Mouse (Mus musculus): ENCODE results near the gene Tbxa2r. TPM values are rescaled to one million over a fixed set of nuclear protein-coding genes. Genes with fewer than 3 reads are reported as not detected.

Gene Tbxa2r
- total RNA-seq, 2 experiments from 2014 or later: 1.6 to 2.0 TPM

DNA sequence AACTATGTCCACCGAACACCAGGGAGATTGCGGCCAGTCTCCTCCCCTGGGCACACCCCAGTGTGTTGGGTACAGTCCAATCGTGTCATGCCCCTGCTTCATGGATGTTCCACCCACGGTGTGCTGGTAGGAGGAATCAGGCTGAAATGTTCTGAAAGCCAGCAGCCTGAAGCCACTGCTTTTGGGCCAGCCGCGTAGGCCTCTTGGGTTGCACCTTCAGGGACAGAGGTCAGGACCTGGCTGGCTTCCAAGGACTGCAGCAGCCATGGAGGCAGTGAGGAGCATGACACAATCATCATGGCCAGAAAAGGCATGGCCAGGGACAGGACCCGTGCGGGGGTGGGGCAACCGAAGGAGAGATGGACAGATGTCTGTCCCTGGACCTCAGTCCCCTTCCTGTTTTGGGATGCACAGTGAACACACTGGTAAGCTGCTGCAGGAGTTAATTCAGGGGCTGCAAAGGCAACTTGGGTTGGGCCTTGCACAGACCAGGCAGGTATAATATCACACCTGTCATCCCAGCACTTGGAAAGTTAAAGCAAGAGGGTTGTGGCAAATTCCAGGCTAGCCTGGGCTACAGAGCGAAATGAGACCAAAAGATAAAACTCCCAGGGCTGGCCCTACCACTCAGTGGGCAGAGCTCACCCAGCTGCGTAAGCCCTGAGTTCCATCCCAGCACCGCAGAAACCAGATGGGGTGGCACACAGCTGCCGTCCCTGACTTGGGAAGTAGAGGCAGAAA lies 9.8 kb upstream of the Tbxa2r start:
- peak; percentile 45 for DNase-seq

DNA sequence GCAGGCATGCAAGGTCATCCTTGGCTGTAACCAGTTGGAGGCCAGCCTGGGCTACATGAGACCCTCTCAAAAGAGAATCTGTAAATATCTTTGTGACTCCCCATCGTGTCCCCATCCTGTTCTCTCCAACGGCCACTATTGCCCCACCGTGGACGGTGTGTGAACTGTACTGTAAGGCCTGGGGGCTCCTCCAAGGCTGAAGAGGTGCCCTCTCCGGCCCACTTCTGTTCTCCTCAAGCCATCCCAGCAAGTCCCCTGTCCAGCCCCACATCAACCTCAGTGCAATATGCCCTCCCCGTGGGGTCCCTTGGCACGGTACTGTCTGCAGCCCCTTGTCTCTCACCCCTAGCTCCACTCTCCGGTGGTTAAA lies 9.2 kb upstream of the Tbxa2r start:
- intact Hi-C loops (cut with DNase I): loop anchor here (2.0 kb wide), 1 partner anchor 27 kb away; the partner anchor contains the start of gene Pip5k1c

More for the DNA sequence above, 9.8 kb upstream of the Tbxa2r start:
- intact Hi-C loops (cut with DNase I): loop anchor here (2.0 kb wide), 1 partner anchor 26 kb away; the partner anchor contains the start of gene Pip5k1c

DNA sequence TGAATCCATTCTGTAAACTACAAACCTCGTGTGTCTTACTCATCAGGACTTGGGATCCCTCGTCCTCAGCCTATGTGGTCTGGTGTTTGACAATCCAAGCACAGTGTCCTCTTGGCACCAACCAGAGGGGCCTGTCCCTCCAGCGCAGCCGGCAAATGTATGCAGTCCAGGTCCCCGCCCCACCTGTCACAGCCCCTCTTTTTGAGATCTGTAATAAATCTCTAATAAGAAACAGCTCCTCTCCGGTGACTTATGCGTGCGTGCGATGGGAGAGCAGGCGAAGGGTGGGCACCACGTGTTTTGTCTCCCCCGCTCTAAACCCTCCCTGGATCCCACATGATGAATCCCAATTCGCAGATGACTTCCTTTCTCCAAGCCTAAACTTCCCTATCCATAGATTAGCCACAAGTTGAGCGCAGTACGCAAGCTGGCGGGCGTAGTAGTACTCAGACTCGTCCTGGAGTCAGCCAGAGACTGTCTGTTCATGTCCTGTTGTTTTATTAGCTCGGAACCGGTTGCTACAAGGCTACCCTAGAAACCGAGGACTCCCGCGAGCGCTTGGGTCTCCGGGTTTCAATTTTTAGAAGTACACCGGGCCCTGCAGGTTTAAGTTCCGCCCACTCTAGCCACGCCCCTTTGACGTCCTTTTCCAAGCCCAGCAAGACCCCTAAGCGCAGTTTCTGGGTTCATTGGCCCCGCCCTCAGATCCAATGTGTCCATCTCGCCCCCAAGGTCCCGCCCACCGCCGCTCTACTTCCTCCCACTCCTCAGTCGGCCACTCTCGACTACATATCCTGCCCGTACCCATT lies 8.6 kb upstream of the Tbxa2r start:
- peak; percentile 48 for DNase-seq

More for the DNA sequence above, 9.2 kb upstream of the Tbxa2r start:
- peak; percentile 53 for DNase-seq

DNA sequence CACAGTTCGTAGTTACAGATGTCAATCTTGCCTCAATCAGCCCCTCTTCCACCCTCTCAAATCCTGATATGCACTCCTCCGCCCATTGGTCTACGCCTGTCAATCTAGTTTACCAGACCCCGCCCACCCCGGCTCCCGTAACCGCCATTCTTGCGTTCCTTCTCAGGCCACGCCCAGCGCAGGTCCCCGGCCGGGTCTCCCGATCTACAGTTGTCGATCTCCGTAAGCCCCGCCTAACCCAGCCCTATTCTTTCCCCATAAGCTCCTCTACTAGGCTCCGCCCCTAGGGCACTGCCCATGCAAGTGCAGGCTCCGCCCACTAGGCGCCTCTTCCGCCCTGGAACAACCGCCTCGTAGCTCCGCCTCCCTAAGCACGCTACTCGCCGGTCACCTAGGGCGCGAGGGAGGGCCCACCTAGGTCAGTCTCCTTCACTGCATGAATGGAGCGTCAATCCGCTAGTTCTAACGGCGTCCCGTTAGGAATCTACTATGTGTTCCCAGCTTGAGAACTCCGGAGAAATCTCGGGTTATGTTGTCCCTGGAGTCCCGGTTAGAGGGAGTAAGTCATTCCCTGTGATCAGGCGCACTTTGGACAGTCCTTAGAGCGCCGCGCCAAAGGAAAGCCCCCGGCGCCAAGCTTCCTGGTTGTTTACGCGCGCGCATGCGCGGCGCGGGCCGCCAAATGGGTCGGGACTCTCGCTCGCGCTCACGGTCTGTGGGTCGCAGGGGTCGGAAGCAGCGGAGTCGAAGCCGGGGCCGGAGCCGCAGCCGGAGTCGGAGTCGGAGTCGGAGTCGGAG lies 7.8 kb upstream of the Tbxa2r start, which contains the start of gene Cactin:
TSS of gene Cactin (plus strand) at position 554 of the 798 bp plus-strand sequence.
- intact Hi-C loops (cut with DNase I): no loop called here
- peak; percentile 100 for DNase-seq

More for the DNA sequence above, 8.6 kb upstream of the Tbxa2r start:
- intact Hi-C loops (cut with DNase I): loop anchor here (2.0 kb wide), 1 partner anchor 27 kb away; the partner anchor contains the start of gene Pip5k1c

DNA sequence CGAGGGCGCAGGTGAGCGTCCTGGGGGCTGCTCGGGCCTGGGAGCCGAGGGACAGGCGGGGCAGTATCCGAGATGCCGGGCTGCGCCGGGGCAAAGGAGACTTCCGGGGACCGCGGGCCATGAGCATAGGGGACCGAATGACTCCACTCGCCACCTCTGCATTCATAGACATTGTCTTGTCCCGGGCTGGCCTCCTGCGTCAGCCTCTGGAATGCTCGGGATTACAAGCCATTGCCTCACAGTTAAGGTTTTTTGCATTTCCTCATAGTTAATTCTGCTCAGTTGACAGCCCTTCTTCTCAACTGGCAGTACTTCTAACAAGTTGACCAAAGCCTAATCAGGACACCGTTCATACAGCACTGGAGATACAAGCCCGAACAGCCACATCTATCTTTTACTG lies 7.1 kb upstream of the Tbxa2r start:
- DNase-seq: no peak
- intact Hi-C loops (cut with DNase I): no loop called here

DNA sequence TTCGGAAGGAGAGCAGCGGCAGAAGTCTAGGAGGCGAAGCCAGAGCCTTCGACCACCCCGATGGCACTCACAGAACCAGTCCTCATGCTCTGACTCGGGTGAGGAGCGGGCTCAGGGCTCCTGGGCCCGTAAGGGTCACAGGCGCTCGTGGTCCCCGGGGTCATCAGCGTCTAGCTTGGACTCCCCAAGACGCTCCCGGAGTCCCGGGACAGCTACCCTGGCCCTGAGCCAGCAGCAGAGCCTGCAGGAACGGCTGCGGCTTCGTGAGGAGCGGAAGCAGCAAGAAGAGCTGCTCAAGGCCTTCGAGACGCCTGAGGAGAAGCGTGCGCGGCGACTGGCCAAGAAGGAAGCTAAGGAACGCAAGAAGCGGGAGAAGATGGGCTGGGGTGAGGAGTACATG lies 6.1 kb upstream of the Tbxa2r start:
- DNase-seq: no peak
- intact Hi-C loops (cut with DNase I): no loop called here

DNA sequence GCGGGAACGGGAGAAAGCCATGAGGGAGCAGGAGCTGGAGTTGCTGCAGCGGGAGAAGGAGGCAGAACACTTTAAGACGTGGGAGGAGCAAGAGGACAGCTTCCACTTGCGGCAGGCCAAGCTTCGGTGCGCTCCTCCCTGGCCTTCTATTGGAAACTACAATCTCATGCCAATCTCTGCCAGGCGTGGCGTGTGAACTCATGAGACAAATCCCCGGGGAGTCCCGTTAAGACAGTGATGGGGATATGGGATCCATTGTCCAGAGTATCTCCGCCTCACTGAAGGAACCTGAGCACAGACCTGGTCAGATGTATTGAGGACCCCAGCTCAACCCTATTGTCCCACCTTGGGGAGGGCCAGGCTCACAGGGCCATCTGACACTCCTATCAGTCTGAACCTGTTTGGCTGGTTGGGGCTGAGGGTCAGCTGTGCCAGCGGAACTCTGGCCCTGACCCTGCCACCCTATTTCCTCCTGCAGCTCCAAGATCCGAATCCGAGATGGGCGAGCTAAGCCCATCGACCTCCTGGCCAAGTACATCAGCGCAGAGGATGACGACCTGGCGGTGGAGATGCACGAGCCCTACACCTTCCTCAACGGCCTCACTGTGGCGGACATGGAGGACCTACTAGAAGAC lies 5.3 kb upstream of the Tbxa2r start:
- intact Hi-C loops (cut with DNase I): no loop called here
- no peak for DNase-seq

DNA sequence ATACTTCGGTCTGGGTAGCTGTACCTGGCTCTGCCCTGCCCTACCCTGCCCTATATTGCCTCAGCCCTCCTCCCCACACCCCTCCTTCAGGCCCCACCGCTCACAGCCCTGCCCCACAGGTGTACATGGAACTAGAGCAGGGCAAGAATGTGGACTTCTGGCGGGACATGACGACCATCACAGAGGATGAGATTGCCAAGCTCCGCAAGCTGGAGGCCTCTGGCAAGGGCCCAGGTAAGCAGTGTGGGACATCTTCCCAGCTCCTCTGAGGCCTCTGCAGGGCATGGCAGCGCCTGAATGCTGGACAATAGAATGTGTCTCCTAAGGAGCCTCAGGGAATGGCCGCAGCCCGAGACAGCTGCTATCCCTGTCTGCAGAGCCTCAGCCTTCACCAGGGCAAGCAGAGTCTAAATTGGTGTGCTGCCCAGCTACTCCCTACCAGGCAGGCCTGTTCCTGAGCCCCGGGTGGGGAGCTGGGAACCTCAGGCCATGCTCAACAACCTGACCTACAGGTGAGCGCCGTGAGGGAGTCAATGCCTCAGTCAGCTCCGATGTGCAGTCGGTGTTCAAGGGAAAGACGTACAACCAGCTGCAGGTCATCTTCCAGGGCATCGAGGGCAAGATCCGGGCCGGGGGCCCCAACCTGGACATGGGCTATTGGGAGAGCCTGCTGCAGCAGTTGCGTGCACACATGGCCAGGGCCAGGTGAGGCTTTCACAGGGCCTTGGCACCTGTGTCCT lies 4.6 kb upstream of the Tbxa2r start:
- intact Hi-C loops (cut with DNase I): no loop called here
- no peak for DNase-seq

DNA sequence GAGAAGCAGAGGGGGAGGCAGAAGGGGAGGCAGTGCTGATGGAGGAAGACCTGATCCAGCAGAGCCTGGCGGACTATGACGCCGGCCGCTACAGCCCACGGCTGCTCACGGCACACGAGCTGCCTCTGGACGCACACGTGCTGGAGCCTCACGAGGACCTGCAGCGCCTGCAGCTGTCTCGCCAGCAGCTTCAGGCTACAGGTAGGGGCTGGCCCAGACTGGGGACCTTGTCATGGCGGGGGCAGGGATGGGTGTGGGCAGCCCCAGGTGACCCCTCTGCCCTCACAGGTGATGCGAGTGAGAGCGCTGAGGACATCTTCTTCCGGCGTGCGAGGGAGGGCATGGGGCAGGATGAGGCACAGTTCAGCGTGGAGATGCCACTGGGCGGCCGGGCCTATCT lies 3.4 kb upstream of the Tbxa2r start:
- intact Hi-C loops (cut with DNase I): no loop called here
- DNase-seq: no peak

DNA sequence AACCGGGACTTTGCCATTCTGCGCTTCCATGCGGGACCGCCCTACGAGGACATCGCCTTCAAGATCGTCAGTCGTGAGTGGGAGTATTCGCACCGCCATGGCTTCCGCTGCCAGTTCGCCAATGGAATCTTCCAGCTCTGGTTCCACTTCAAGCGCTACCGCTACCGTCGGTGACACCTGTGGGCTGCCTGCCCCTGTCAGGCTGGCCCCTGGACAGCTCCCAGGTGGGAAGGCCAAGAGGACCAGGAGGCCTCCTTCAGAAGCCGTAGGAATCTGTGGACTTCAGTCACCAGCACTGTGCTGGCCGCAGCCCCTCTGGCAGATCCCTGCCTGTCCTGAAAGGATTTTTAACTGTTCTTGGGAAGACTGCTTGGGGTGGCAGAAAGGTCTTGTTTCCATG lies 2.8 kb upstream of the Tbxa2r start:
- no peak for DNase-seq
- intact Hi-C loops (cut with DNase I): no loop called here

DNA sequence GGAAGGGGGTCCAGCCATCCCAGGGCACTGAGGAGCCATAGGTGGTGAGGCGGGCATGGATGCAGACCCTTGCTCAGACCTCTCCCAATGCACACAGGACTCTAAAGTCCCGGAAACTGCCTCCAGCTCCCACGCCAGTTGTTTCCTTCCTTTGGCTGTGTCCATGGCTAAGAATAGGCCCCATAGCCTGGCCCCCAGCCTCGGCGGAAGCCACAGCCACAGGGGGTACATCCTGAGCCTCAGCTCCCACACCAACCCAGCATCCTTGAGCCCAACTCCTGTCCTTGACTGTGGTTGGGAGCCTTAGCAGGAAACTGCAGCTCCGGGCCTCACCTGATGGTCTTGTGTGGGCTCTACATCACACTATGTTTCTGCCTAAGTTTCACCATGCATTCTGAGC lies 1.7 kb upstream of the Tbxa2r start:
- intact Hi-C loops (cut with DNase I): no loop called here
- DNase-seq: no peak

DNA sequence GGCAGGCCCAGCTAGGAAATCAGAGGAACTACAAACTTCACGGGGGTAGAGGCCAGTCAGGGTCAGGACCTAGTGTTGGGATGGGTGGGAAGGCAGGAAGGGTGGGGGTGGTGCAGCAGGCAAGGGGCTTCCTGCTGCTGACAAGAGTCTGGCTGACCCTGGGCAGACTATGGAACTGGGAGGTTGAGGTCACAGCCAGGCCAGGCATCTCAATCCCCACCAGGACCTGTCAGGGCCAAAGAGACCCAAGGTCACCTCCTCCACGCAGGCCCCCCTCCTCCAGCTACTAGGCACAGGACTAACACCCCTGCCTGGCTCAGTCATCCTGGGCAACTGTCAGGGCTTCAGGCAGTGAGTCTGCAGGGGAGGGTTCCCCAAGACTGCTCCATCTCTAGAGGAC lies 572 bp upstream of the Tbxa2r start:
- intact Hi-C loops (cut with DNase I): no loop called here
- DNase-seq: no peak

DNA sequence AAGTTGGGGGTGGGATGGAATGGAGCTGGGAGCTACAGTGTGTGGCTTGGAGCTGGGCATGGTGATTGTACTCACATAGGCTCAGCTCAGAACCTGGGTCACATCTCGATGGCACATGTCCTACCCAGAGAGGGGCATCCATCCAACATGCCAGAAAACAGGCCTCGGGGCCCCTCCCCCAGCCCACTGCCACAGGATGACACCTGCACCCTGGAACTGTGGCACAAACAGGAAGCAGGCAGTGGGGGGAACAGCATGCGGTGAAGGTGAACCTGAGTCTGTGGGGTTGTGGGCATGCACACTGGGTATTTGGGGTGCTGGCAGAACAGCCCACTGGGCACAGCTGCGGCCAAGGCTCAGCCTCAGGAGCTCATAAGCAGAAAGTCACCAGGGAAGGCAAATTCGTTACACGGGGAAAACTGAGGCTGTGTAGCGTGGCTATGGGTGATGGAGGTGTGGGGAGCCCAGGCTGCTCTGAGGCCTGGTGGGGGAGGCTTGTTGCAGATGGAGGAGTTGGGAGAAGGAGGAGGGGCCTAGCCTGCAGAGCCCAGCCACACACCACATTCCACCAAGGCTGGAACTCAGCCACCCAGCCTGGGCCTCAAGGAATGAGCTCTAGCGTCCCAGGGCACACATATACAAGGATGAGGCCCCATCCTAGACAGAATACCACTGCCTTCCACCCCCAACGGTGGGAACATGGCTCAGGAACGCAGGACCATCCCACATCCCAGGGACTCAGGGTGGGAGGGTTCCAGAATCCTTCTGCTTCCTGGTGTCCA lies 854 bp downstream of the Tbxa2r start:
- DNase-seq: no peak
- intact Hi-C loops (cut with DNase I): no loop called here

DNA sequence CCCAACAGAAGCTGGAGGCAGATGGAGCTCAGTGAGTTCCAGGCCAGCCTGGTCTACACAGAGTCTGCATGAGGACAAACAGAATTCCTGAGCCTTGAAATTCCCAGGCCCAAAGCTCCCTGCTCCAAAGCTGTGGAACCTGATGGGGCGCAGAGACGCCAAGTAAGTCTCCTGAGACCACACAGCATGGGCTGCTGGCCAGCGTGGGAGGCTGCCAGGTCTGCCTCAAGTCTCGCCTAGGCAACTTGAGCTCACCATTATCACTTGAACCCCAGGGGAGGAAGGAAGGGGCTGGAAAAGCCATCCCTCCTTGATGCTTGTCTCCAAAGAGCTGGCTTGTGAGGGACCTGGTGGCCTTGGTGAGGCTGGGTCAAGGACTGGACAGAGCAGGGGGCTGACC lies 1.5 kb downstream of the Tbxa2r start:
- intact Hi-C loops (cut with DNase I): no loop called here
- DNase-seq: no peak

DNA sequence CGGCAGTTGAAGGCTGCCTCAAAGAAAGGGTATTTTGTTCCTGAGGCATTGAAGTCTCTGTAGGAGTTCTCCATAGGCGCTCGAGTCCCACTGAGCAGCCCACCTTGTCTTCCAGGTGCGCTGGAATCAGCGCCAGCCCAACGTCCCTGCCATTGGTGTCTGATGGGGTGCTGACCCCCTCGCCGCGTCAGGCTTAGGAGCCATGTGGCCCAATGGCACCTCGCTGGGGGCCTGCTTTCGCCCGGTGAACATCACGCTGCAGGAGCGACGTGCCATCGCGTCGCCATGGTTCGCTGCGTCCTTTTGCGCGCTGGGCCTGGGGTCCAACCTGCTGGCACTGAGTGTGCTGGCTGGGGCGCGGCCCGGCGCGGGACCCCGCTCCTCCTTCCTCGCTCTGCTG lies 3.7 kb downstream of the Tbxa2r start:
- intact Hi-C loops (cut with DNase I): no loop called here
- DNase-seq: no peak

DNA sequence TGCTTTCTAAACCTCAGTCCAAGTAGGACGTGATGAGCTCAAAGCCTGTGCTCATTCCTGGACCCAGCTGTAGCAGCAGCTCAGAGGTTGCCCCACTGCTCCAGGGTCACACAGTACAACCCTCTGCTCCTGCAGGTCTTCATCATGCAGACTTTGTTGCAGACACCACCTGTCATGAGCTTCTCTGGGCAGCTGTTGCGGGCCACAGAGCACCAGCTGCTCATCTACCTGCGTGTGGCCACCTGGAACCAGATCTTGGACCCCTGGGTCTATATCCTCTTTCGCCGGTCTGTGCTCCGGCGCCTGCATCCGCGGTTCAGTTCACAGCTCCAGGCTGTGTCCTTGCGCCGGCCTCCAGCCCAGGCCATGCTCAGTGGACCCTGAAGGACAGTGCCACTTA lies 5.8 kb downstream of the Tbxa2r start:
- DNase-seq: no peak
- intact Hi-C loops (cut with DNase I): no loop called here

DNA sequence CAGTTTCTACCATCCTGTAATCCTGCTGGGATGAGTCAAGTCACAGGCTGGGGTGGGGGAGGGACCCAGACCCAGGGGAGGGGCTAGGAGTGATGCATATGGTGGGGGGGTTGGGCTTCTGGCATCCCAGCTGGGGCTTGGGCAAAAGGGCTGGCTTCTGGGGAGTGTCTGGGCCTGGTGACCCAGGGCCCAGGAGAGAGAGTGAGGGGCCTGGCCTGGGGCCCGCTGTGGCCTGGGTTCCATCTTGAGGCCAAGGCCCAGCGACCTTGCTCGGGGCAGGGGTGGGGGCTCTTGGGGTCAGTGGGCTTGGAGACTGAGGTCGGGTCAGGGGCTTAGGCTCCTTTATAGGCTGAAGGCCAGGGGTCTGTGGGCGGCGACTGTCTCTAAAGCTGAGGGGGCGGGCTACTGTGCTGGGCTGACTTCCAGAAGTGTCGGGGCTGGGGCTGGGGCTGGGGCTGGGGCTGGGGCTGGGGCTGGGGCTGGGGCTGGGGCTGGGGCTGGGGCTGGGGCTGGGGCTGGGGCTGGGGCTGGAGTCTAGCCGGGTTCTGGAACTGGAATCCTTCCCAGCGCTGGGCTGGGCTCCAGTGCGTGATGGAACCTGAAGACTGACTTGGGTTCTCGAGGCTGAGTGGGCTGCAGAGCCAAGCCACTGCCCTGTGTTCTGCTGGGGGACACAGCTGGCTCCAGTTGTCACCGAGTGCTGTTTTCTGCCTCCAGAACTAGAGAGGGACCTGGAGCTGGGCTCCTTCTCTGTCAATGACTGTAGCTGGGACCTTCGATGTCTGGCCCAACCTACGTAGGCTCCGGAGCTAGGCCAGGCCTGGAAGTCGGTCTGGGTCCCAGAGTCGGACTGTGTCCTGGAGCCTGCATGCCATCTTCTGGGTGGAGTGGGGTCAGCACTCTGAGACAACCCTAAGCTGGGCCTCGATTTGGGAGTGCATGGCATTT lies 7.1 kb downstream of the Tbxa2r start:
- peak; percentile 68 for DNase-seq
- intact Hi-C loops (cut with DNase I): no loop called here

DNA sequence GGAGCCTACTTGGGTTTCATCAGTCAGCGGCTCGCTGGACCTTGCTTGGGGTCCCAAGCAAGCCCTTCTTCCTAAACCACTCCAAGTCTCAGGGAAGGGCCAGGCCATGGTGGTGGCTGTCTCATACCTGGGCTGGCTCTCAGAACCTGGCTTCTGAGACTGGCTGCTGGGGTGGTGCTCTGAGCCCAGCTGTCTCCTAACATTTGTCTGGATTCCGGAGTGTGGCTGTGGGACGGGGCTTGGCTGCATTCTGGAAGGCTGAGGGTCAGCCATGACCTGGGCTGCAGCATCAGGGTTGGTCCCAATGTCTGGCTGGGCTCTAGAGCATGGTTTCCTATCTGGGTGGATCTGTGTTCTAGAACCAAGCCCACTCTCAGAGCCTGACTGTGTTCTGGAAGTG lies 8.0 kb downstream of the Tbxa2r start:
- DNase-seq: no peak
- intact Hi-C loops (cut with DNase I): no loop called here
